8 mouse cellular contexts compared by ENCODE assay signal in the genomic region with DNA sequence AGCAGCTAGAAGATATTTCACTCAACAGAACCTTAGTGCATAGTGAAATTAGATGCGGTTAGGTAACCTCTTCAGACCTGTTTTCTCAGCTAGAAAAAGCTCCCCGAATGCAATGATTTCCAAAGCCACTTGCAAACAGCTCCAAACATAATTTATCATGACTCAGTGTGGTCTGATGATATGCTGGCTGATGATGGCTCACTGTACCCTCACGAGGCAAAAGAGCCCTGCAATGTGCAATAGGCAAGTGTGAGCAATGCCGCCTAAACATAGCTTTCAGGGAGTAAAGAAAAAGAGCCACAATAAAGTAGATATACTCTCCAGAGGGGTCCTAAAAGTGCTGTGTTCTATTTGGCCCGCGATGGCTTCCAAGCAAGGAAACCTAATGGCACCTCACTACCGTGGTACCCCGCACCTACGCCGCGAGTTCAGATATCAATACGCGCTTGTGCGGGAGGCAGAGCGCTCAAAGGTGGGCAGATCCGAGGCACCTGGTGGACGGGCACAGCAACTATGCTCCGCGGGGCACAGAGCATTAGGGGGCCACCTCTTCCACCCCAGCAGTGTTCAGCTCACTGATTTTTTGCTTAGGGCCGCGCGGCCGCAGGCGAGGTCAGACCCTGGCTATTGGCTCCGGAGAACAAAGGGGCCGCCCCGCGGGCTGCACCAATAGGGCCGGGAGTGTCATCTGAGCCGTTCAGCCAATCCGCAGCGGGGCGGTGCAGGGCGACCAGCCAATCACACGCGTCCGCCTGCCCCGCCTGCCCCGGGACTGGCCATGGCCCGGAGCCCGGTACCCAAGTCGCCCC. TPM values are rescaled to one million over a fixed set of nuclear protein-coding genes. Genes with fewer than 3 reads are reported as not detected.
DNase-seq lines count a peak whose midpoint lies in the region; ATAC-seq lines count a peak whose summit lies in the region.

A gene (plus strand): TSS at position 793 of the 809 bp plus-strand sequence.

- peak within 1 kb of the TSS; percentile 65 for H3K4me3 ChIP-seq in hindbrain, embryonic 15.5 days

- peaks cover 38% of the 10 kb centered on the region for H3K36me3 ChIP-seq in hindbrain, embryonic 15.5 days

- peak; percentile 90 for DNase-seq in T-cell, adult 2 months (ENCODE audit: low spot score)
- DNase-seq in cerebellum, postnatal 36 days: peak; percentile 98 to 99
- DNase-seq in frontal cortex, postnatal 36 days (ENCODE audit: low spot score in 2 of 2): peak; percentile 94 to 95
- peak; percentile 94 for DNase-seq in left cerebral cortex, adult 11 months (ENCODE audit: low spot score)
- peak; percentile 98 for DNase-seq in lung, postnatal 36 days
- peak; percentile 96 for DNase-seq in retina, embryonic 14.5 days (ENCODE audit: low spot score)
- peak; percentile 91 to 93 for DNase-seq in thymus, postnatal 36 days

- no peaks in the 10 kb centered on the region for H3K27me3 ChIP-seq in hindbrain, embryonic 15.5 days

- peak; percentile 99 for ATAC-seq in hindbrain, embryonic 15.5 days (ENCODE audit: low FRiP score, low read depth)

- WGBS in hindbrain, embryonic 15.5 days: 4% methylated on average over 42 of the region's 42 CpGs

- H3K9ac ChIP-seq in hindbrain, embryonic 15.5 days: peak within 1 kb of the TSS; percentile 99

- H3K4me2 ChIP-seq in hindbrain, embryonic 15.5 days: peak within 1 kb of the TSS; percentile 93

- H3K27ac ChIP-seq in hindbrain, embryonic 15.5 days (replicated peaks): peak within 1 kb of the TSS; percentile 95

- H3K9me3 ChIP-seq in hindbrain, embryonic 15.5 days: peaks cover 15% of the 10 kb centered on the region

- H3K4me1 ChIP-seq in hindbrain, embryonic 15.5 days (replicated peaks): peaks cover 21% of the 10 kb centered on the region

RNA-seq across cellular contexts. Expression of the gene that starts here (rescaled TPM):
- 13.5 and 14.5 TPM in 2 replicates for polyA plus RNA-seq in hindbrain, embryonic 15.5 days (2015; fragmentation: Nextera tagmentation; extraction: Ambion mirVana)

Comparison
In these comparisons a context has a peak if more than half of its experiments do, and no peak if none do; other contexts are left out.
1. Peak in every context shown above with its lines: DNase-seq, ATAC-seq, H3K4me3 ChIP-seq and H3K27ac ChIP-seq.